Mouse (Mus musculus): ENCODE results near the gene Tex26.

Gene Tex26

GRCm38 (mm10) chr5:149434141-149434690 lies 5.2 kb upstream of the Tex26 start:
- no peak for DNase-seq

- DNase-seq, result no peak
Observed at GRCm38 (mm10) chr5:149436541-149436940, 2.9 kb upstream of the Tex26 start.

- no peak for DNase-seq
Observed at GRCm38 (mm10) chr5:149437150-149437549, 2.3 kb upstream of the Tex26 start.

GRCm38 (mm10) chr5:149440180-149440573 lies 717 bp downstream of the Tex26 start:
- DNase-seq, result peak in 1 of 2 experiments; percentile 19

- no peak for DNase-seq
Observed at GRCm38 (mm10) chr5:149441646-149442276, 2.3 kb downstream of the Tex26 start.

- no peak for DNase-seq
Observed at GRCm38 (mm10) chr5:149442277-149442660, 2.8 kb downstream of the Tex26 start.

GRCm38 (mm10) chr5:149444451-149444850 lies 5.0 kb downstream of the Tex26 start:
- DNase-seq, result no peak

- DNase-seq, result no peak
Observed at GRCm38 (mm10) chr5:149446495-149446894, 7.0 kb downstream of the Tex26 start.

GRCm38 (mm10) chr5:149447733-149448132 lies 8.3 kb downstream of the Tex26 start:
- DNase-seq, result no peak

- DNase-seq, result no peak
Observed at GRCm38 (mm10) chr5:149449406-149449805, 9.9 kb downstream of the Tex26 start.

- no peak for DNase-seq
Observed at GRCm38 (mm10) chr5:149451209-149451681, 11.8 kb downstream of the Tex26 start.

GRCm38 (mm10) chr5:149454281-149454680 lies 14.8 kb downstream of the Tex26 start:
- DNase-seq, result peak; percentile 66 to 86

GRCm38 (mm10) chr5:149456544-149456943 lies 17.1 kb downstream of the Tex26 start:
- no peak for DNase-seq

- no peak for DNase-seq
Observed at GRCm38 (mm10) chr5:149462071-149462470, 22.6 kb downstream of the Tex26 start.

- no peak for DNase-seq
Observed at GRCm38 (mm10) chr5:149465305-149465704, 25.8 kb downstream of the Tex26 start.

- DNase-seq, result no peak
Observed at GRCm38 (mm10) chr5:149474142-149474541, 34.7 kb downstream of the Tex26 start.

- no peak for DNase-seq
Observed at GRCm38 (mm10) chr5:149474701-149475468, 35.4 kb downstream of the Tex26 start.

- no peak for DNase-seq
Observed at GRCm38 (mm10) chr5:149481920-149482319, 42.5 kb downstream of the Tex26 start.

- peak in 1 of 2 experiments; percentile 28 for DNase-seq
Observed at GRCm38 (mm10) chr5:149483321-149484052, 44.0 kb downstream of the Tex26 start.

GRCm38 (mm10) chr5:149484270-149484669 lies 44.8 kb downstream of the Tex26 start:
- DNase-seq, result no peak

GRCm38 (mm10) chr5:149485447-149485846 lies 46.0 kb downstream of the Tex26 start:
- no peak for DNase-seq

- no peak for DNase-seq
Observed at GRCm38 (mm10) chr5:149488360-149489021, 49.0 kb downstream of the Tex26 start.

GRCm38 (mm10) chr5:149489136-149489535 lies 49.7 kb downstream of the Tex26 start:
- no peak for DNase-seq
